Mouse (Mus musculus) kidney, adult 18-20 months (tissue): ENCODE measurements around the gene Pik3r1.

Source experiments
- DNase-seq: peaks from one replicate; pipeline ENCODE4 v3.0.0; 2021

Gene Pik3r1

GRCm38 (mm10) chr13:101767809-101768629, at the start of gene Pik3r1:
Gene Pik3r1 (minus strand): TSS chr13:101768217.
- peak; percentile 96 for DNase-seq

- DNase-seq: no peak
Measured at GRCm38 (mm10) chr13:101813267-101813900, 45.4 kb upstream of the Pik3r1 start.

GRCm38 (mm10) chr13:101812341-101812740, 44.3 kb upstream of the Pik3r1 start:
- no peak for DNase-seq

GRCm38 (mm10) chr13:101811882-101812281, 43.9 kb upstream of the Pik3r1 start:
- DNase-seq: peak; percentile 54

- peak; percentile 64 for DNase-seq
Measured at GRCm38 (mm10) chr13:101810667-101811066, 42.6 kb upstream of the Pik3r1 start.

- DNase-seq: no peak
Measured at GRCm38 (mm10) chr13:101809796-101810195, 41.8 kb upstream of the Pik3r1 start.

GRCm38 (mm10) chr13:101805559-101806091, 37.6 kb upstream of the Pik3r1 start:
- DNase-seq: no peak

- DNase-seq: peak; percentile 78
Measured at GRCm38 (mm10) chr13:101801372-101802186, 33.6 kb upstream of the Pik3r1 start.

GRCm38 (mm10) chr13:101800833-101801371, 32.9 kb upstream of the Pik3r1 start:
- no peak for DNase-seq

- DNase-seq: no peak
Measured at GRCm38 (mm10) chr13:101800021-101800596, 32.1 kb upstream of the Pik3r1 start.

- DNase-seq: no peak
Measured at GRCm38 (mm10) chr13:101799318-101799717, 31.3 kb upstream of the Pik3r1 start.

- DNase-seq: no peak
Measured at GRCm38 (mm10) chr13:101798522-101798921, 30.5 kb upstream of the Pik3r1 start.

GRCm38 (mm10) chr13:101796983-101797382, 29.0 kb upstream of the Pik3r1 start:
- no peak for DNase-seq

GRCm38 (mm10) chr13:101785705-101786104, 17.7 kb upstream of the Pik3r1 start:
- DNase-seq: no peak

- DNase-seq: no peak
Measured at GRCm38 (mm10) chr13:101784651-101785289, 16.8 kb upstream of the Pik3r1 start.

GRCm38 (mm10) chr13:101779011-101779410, 11.0 kb upstream of the Pik3r1 start:
- no peak for DNase-seq

- DNase-seq: no peak
Measured at GRCm38 (mm10) chr13:101777851-101778250, 9.8 kb upstream of the Pik3r1 start.

- DNase-seq: no peak
Measured at GRCm38 (mm10) chr13:101771071-101771470, 3.1 kb upstream of the Pik3r1 start.

GRCm38 (mm10) chr13:101769955-101770354, 1.9 kb upstream of the Pik3r1 start:
- no peak for DNase-seq

- DNase-seq: peak; percentile 84
Measured at GRCm38 (mm10) chr13:101768630-101768991, 594 bp upstream of the Pik3r1 start.

GRCm38 (mm10) chr13:101767013-101767808, 806 bp downstream of the Pik3r1 start:
- DNase-seq: peak; percentile 67
